Comparison of ENCODE assay signal across 7 mouse cellular contexts in genomic region chr6:91852550-91852949, GRCm38 (mm10). TPM values are rescaled to one million over a fixed set of nuclear protein-coding genes. Genes with fewer than 3 reads are reported as not detected.
A peak's percentile ranks its signal among the peaks of the same experiment; 100 is the strongest.
DNase-seq lines count a peak whose midpoint lies in the region; ATAC-seq and TF ChIP-seq lines count a peak whose summit lies in the region.

No protein-coding gene starts in this region.

- H3K27ac ChIP-seq in hindbrain, embryonic 14.5 days: no peak overlapping the region

- in situ Hi-C loops in Patski (cut with MboI; ENCODE audit: low pct_unique_long_range_greater_than_20kb): loop anchor here (5.0 kb wide), 1 partner anchor 325 kb away; no protein-coding TSS in a partner anchor

- no peaks in the 10 kb centered on the region for H3K4me1 ChIP-seq in hindbrain, embryonic 14.5 days (replicated peaks; ENCODE audit: control insufficient read depth, insufficient read depth, low read length)

- POLR2A ChIA-PET in Patski (lab: Charles Lee): no interaction called here

- H3K27me3 ChIP-seq in Patski: peaks cover 58% of the 10 kb centered on the region
- no peaks in the 10 kb centered on the region for H3K27me3 ChIP-seq in hindbrain, embryonic 14.5 days (ENCODE audit: control insufficient read depth, insufficient read depth, low read length)

- no peak overlapping the region for H3K9ac ChIP-seq in hindbrain, embryonic 14.5 days

- H3K4me2 ChIP-seq in hindbrain, embryonic 14.5 days (replicated peaks): no peak overlapping the region

- DNase-seq in left cerebral cortex, postnatal 25 days (ENCODE audit: low spot score in 2 of 2): peak; percentile 15 to 41
- DNase-seq in left cerebral cortex, postnatal 36 days (ENCODE audit: low spot score in 2 of 2): no peak
- peak; percentile 6 for DNase-seq in Patski (ENCODE audit: low read depth, low spot score)
- DNase-seq in embryo, embryonic 10.5 days (ENCODE audit: low spot score): peak; percentile 78
- DNase-seq in hindbrain, embryonic 14.5 days (ENCODE audit: low spot score): peak; percentile 60
- DNase-seq in yolk sac, embryonic 10.5 days (ENCODE audit: low spot score): no peak

- no peak overlapping the region for H3K4me3 ChIP-seq in hindbrain, embryonic 14.5 days (replicated peaks; ENCODE audit: low read length)

- WGBS in hindbrain, embryonic 14.5 days: 5% methylated on average over 2 of the region's 2 CpGs

- CTCF ChIA-PET in Patski (lab: Charles Lee): interaction anchor here (0.8 to 2.4 kb wide), 3 partner anchors 29 to 325 kb away, joined by 3 to 7 read pairs (median 4); no protein-coding TSS in a partner anchor

- intact Hi-C loops in left cerebral cortex, postnatal 25 days (cut with DNase I): loop anchor here (1.0 to 5.0 kb wide), 2 partner anchors 76 to 275 kb away; no protein-coding TSS in a partner anchor
- intact Hi-C loops in left cerebral cortex, postnatal 36 days (cut with DNase I): loop anchor here (2.0 to 10.0 kb wide), 2 partner anchors 76 to 288 kb away; no protein-coding TSS in a partner anchor

- no peaks in the 10 kb centered on the region for H3K36me3 ChIP-seq in hindbrain, embryonic 14.5 days (replicated peaks; ENCODE audit: control insufficient read depth, insufficient read depth)

- no peak for ATAC-seq in Patski
- ATAC-seq in hindbrain, embryonic 14.5 days (ENCODE audit: low FRiP score): peak; percentile 73; the same call in 1 of the 2 replicates
- peak; percentile 77; the same call in 1 of the 2 replicates for ATAC-seq in megakaryocyte-erythroid progenitor cell, adult 5-6 weeks (replicated peaks; ENCODE audit: low FRiP score, low TSS enrichment, poor library complexity, severe bottlenecking)

- TF ChIP-seq CTCF in Patski (IDR thresholded peaks at IDR 0.05): peak; percentile 75

- H3K9me3 ChIP-seq in hindbrain, embryonic 14.5 days (ENCODE audit: control insufficient read depth, low read length): no peaks in the 10 kb centered on the region

RNA-seq across cellular contexts. Expression of gene Ccdc174, which starts 25.3 kb away (rescaled TPM):
- 10 to 100 TPM; 22.8 to 24.1 TPM for total RNA-seq in left cerebral cortex, postnatal 25 days (2021)
- 10 to 100 TPM; 18.7 to 27.1 TPM for total RNA-seq in left cerebral cortex, postnatal 36 days (2021)
- polyA plus RNA-seq in Patski (2021): 28.3 TPM
- 32.4 and 37.7 TPM in 2 replicates for polyA plus RNA-seq in hindbrain, embryonic 14.5 days (2014; fragmentation: Nextera tagmentation; extraction: Ambion mirVana)
- 23.6 and 43.2 TPM in 2 replicates for total RNA-seq in megakaryocyte-erythroid progenitor cell, adult 5-6 weeks (2014; fragmentation: Nextera tagmentation)
- 69.8 and 72.5 TPM in 2 replicates for total RNA-seq in megakaryocyte-erythroid progenitor cell, adult 5-6 weeks (2017)

RNA-seq across cellular contexts. Expression of gene Grip2, which starts 25.5 kb away (rescaled TPM):
- 10 to 100 TPM; 15.9 to 17.3 TPM for total RNA-seq in left cerebral cortex, postnatal 25 days (2021)
- 10 to 100 TPM; 15.6 to 20.5 TPM for total RNA-seq in left cerebral cortex, postnatal 36 days (2021)
- polyA plus RNA-seq in Patski (2021): 0.04 TPM
- 8.3 and 8.6 TPM in 2 replicates for polyA plus RNA-seq in hindbrain, embryonic 14.5 days (2014; fragmentation: Nextera tagmentation; extraction: Ambion mirVana)
- total RNA-seq in megakaryocyte-erythroid progenitor cell, adult 5-6 weeks (2014; fragmentation: Nextera tagmentation): not detected in 2 replicates
- total RNA-seq in megakaryocyte-erythroid progenitor cell, adult 5-6 weeks (2017): 0.08 TPM in 1 of 2 replicates, not detected in the other

RNA-seq across cellular contexts. Expression of gene 4930590J08Rik, which starts 50.1 kb away (rescaled TPM):
- 1 to 10 TPM; 2.1 to 4.0 TPM for total RNA-seq in left cerebral cortex, postnatal 25 days (2021)
- 1 to 10 TPM; 2.6 to 3.2 TPM for total RNA-seq in left cerebral cortex, postnatal 36 days (2021)
- 0.40 TPM for polyA plus RNA-seq in Patski (2021)
- 1.2 and 1.4 TPM in 2 replicates for polyA plus RNA-seq in hindbrain, embryonic 14.5 days (2014; fragmentation: Nextera tagmentation; extraction: Ambion mirVana)
- total RNA-seq in megakaryocyte-erythroid progenitor cell, adult 5-6 weeks (2014; fragmentation: Nextera tagmentation): 0.25 and 2.5 TPM in 2 replicates
- 2.7 TPM in 1 of 2 replicates, not detected in the other for total RNA-seq in megakaryocyte-erythroid progenitor cell, adult 5-6 weeks (2017)

Comparison
In these comparisons a context has a peak if more than half of its experiments do, and no peak if none do; other contexts are left out.
1. DNase-seq: peak in left cerebral cortex, postnatal 25 days (2 of 2), Patski (single experiment), embryo, embryonic 10.5 days (single experiment) and hindbrain, embryonic 14.5 days (single experiment); none in left cerebral cortex, postnatal 36 days (0 of 2) and yolk sac, embryonic 10.5 days (single experiment).
2. RNA of gene Grip2, which starts 25.5 kb away (total RNA-seq): 15.6 to 20.5 TPM in left cerebral cortex, postnatal 36 days and 15.9 to 17.3 TPM in left cerebral cortex, postnatal 25 days; 0.08 TPM in megakaryocyte-erythroid progenitor cell, adult 5-6 weeks; every median in the first group is over 10 times any median in the second.